Mouse (Mus musculus) erythroblast, embryonic 14.5 days (primary cell): ENCODE results near the gene Fgfbp3.

ENCODE experiments used
- GATA1 ChIP-seq: IDR thresholded peaks from 2 replicates; pipeline ENCODE4 v1.6.1; 2012; ENCODE audit warnings: low read length, inconsistent platforms, mixed read lengths
- TAL1 ChIP-seq: IDR thresholded peaks from 3 replicates; pipeline ENCODE4 v1.6.1; 2012; ENCODE audit warnings: low read length, inconsistent platforms, mixed read lengths

DNA sequence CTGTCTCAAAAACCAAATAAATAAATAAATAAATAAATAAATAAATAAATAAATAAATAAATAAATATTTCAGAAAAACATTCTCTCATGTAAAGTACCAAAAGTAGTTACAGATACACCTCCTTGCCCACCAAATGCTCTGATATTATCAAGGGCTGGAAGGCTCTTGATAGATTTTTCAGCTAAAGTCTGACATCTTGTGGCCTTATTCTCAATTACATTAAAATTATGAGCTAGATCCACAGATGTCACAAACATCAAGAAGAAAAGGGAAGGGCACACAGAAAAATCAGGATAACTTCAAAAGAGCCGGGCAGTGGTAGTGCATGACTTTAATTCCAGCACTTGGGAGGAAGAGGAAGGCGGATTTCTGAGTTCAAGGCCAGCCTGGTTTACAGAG, 2.6 kb upstream of the Fgfbp3 start:
- TF ChIP-seq TAL1 (no peak), GATA1 (no peak)
